Mouse (Mus musculus) gastrocnemius, adult 8-10 months (tissue): ENCODE measurements around the gene Treh. TPM values are rescaled to one million over a fixed set of nuclear protein-coding genes. Genes with fewer than 3 reads are reported as not detected.

Experiments
- DNase-seq, 2 experiments: peaks; one replicate each; pipeline ENCODE4 v3.0.0; 2022; ENCODE audit warnings: low spot score in 2 of 2
- total RNA-seq, 4 experiments: library from RNA; stranded (reverse); gene quantifications; 2 replicates each; pipeline ENCODE4 v1.2.4; 2022

The Treh gene
- total RNA-seq, 4 experiments from 2014 or later, result not detected

DNA sequence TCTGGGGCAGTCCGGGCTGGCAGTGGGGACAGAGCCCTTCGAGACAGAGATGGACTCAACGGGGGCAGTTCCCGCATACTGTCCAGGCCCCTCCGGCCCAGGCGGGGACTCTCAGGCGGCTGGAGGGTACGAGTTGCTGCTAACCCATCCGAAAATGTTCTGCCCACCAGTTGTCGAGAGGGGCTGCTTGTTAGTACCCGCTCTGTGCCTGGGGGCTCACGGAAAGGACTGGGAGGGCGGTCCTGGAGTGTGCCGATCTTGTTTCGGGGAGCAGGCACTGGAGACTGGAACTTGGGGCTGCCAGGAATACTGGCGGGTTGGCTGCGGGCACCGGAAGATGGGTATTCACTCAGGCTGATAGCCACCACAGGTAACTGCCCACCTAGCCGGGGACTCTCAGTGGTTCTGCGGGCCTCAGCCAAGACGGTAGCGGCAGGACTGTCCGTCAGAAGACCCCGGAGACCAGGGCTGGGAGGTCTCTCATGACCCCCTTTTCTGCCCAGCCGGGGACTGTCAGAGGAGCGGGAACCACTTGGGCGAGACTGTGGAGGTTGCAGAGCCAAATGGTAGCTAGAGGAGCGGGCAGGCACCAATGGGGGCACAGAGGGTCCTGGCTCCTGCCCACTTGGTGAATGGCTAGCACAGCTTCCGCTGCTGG lies 42.8 kb downstream of the Treh start:
- DNase-seq, result no peak

- no peak for DNase-seq
Measured at GRCm38 (mm10) chr9:44716997-44717821, 44.2 kb downstream of the Treh start.

DNA sequence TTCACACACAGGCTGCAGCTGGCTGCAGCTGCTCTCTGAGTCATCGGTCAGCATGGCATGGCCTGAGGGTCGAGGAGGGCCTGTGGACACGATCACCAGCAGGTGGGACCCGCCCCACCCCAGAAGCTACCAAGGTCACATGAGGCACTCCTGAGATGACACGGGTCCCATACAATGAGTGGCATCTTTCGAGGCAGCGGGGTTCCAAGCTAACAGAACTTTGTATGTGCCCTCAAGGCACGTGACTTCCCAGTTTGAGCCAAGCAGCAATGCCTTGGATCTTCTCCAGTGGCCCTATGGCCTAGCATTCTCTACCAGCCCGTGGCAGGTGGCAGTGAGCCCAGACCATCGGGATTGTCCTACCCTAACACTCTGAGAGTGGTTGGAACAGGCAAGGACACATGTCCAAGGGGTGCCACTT lies 44.8 kb downstream of the Treh start:
- DNase-seq, result no peak

GRCm38 (mm10) chr9:44718937-44719631 lies 46.1 kb downstream of the Treh start:
- no peak for DNase-seq

DNA sequence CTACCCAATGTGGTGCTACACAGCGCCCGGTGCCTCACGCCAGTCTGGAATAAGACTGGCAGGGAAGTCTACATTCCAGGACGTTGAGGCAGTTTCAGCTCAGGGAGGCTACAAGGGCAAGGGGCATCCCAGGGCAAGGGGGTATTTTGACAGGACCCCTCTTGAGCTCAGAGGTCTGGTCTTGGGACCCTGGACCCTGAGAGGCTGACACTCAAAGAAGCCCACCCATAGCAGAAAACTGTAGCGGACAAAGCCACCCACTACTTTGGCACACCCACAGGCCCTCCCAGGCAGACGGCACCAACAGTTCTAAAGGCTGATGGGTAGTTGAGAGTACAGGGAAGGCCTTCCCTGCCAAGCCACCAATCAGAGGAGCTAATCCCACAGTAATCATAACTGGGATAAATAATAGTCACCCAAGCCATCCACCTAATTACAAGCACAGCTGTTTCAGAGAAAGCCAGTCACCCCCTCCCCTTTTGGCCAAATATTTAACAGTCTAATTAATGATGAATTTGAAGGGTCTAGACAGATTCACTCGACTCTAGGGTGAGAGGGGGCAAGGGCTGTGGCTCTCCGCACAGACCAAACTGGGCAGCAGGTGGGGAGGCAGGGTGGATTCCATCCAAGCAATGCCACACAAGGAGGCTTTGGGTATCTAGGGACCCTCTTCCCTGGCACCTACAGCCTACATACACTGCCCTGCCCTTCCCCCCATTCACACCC lies 46.8 kb downstream of the Treh start:
- DNase-seq, result no peak

- DNase-seq, result no peak
Measured at GRCm38 (mm10) chr9:44720358-44721153, 47.5 kb downstream of the Treh start.

GRCm38 (mm10) chr9:44721154-44721876 lies 48.3 kb downstream of the Treh start:
- peak; percentile 88 for DNase-seq

GRCm38 (mm10) chr9:44721877-44722186 lies 48.8 kb downstream of the Treh start:
- no peak for DNase-seq

- DNase-seq, result no peak
Measured at GRCm38 (mm10) chr9:44722575-44722974, 49.5 kb downstream of the Treh start.

GRCm38 (mm10) chr9:44723008-44723407 lies 50.0 kb downstream of the Treh start:
- no peak for DNase-seq

DNA sequence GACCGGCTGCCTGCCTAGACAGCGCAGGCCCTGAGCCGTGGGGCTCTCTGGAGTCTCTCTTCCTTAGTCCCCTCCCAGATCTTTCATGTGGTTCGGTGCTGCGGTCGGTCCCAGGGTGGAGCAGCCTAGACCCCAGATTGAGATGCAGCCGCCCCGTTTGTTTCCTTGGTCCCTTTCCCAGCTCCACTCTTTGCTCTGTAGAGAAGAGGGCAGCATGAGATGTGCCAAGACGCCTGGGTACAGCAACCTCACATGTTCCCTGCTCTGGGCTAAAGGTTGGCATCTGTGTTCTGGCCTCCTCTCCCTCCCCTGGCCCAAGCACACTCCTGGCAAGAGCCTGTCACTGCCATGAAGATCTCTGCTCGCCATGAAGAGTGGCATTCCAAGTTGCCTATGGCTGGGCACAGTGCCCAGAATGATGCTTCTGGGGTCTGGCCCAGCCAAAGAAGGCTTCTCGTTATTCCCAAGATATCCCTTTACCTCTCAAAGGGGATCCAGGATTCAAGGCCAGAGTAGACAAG lies 50.5 kb downstream of the Treh start:
- no peak for DNase-seq

GRCm38 (mm10) chr9:44724223-44724622 lies 51.2 kb downstream of the Treh start:
- peak in 1 of 2 experiments; percentile 64 for DNase-seq

DNA sequence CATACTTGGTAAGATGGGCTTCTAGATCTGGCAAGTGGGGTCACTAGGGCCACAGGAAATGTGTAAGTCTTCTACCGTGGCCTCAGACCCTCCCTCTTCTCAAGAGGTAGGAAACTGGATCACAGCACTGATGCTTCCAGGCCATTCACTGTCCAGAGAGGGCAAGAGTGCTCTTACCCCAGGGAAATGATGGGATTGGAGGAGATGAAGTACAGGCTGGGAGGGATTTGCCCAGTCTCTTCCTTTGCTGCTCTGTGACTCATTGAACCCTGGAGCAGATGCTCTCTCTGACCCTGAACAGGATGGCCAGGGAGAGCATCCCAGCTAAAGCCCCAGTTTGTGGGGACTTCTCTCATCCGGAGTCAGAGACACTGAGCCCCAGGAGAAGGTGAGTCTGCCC lies 51.6 kb downstream of the Treh start:
- no peak for DNase-seq

DNA sequence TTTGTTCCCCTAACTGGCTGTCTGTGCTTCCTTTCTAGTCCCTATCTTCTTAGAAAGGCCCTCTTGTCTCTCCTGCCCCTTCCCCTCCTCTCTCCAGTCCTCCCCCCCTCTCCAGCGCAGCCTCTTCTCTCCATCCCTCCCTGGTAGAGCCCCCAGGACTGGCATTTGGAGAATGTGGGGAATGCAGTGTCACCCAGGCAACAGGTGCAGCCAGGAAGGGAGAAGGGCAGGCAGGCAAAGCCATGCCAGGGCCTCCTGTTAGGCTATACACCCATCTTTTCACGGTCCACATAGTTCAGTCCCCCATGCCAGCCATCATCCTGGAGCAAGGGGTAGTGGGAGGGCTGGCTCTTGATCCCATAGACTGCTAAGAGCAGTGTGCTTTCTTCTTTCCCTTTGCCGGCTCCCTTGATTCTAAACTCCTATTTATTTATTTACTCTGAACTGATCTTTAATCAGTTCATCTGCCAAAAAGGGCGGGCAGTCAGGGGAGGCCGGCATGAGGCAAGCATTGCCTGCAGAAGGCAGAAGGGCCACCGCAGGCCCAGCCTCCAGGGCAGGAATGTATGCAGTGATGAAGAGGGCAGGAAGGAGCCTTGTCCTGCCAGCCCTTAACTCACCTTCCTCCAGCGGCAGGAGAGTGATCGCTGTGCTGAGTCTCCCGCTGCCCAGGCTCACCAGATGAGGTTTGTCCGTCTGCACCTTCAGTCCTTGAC lies 53.6 kb downstream of the Treh start:
- no peak for DNase-seq

DNA sequence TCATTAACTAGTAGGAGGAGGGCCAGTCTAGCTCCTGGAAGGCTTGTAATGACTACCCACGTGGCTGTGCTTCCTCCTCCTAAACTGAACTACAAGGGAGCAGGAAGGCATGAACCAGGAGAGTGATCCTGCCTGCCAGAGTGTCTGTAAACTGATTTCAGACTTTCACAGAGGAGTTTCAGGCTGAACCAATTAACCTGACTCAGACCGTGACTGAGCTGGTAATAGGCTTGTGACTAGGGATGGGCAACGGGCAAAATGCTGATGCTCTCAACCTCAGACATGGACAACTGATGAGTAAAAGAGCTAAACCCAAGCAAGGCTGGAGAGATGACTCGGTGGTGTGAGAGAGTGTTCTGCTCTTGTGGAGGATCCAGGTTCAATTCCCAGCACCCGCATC lies 54.4 kb downstream of the Treh start:
- no peak for DNase-seq

- no peak for DNase-seq
Measured at GRCm38 (mm10) chr9:44732130-44732549, 59.1 kb downstream of the Treh start.

DNA sequence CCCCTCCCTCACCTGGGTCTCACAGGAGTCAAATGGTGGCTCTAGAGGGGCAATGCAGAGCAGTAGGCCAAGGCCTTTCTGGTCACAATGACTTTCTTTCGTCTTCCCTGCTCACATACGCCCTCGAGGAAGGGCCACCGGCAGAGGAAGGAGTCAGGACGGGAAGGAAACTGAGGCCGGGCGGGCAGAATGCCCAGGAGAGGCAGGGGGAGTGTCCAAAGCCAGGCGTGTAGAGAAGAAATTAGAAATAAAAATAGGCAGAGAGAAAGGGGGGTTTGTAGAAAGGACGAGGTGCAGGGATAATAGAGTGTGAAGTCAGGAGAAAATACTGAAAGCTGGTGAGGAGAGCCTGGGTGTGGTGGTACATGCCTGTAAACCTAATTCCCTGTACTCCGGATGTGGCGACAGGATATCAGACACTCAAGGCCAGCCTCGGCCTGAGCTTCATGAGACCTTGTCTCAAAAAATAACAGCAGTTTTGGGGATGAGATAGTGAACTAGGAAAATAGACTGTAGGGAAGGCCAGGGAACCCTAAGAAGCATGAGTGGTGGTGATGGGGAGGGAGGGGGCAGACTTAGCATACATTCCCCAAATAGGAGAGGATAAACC lies 60.0 kb downstream of the Treh start:
- DNase-seq, result no peak

- peak; percentile 74 to 81 for DNase-seq
Measured at GRCm38 (mm10) chr9:44733671-44734523, 60.9 kb downstream of the Treh start.
